Mouse (Mus musculus): ENCODE measurements around the gene Gm11011.
"Not testable (repeated sequence)": the region's sequence is repeated elsewhere in the genome, so short reads cannot be mapped to it uniquely, and the experiment has no call there.

Gene Gm11011

GRCm38 (mm10) chr2:169587645-169588044 is at the start of gene Gm11011:
Gm11011 (minus strand) TSS chr2:169587745.
- not testable (repeated sequence) for DNase-seq

GRCm38 (mm10) chr2:169636414-169636813 is 48.9 kb upstream of the Gm11011 start:
- no peak for DNase-seq

- no peak for DNase-seq
Observed at GRCm38 (mm10) chr2:169635428-169635827, 47.9 kb upstream of the Gm11011 start.

- DNase-seq, result no peak
Observed at GRCm38 (mm10) chr2:169634619-169635382, 47.3 kb upstream of the Gm11011 start.

- DNase-seq, result no peak
Observed at GRCm38 (mm10) chr2:169633491-169634289, 46.1 kb upstream of the Gm11011 start.

- peak; percentile 55 for DNase-seq
Observed at GRCm38 (mm10) chr2:169632338-169633151, 45.0 kb upstream of the Gm11011 start, which contains the start of gene Tshz2. Tshz2 (plus strand) TSS chr2:169633013.

- no peak for DNase-seq
Observed at GRCm38 (mm10) chr2:169630070-169630469, 42.5 kb upstream of the Gm11011 start.

GRCm38 (mm10) chr2:169621201-169621710 is 33.7 kb upstream of the Gm11011 start:
- DNase-seq, result no peak

GRCm38 (mm10) chr2:169615998-169616397 is 28.5 kb upstream of the Gm11011 start:
- no peak for DNase-seq

- no peak for DNase-seq
Observed at GRCm38 (mm10) chr2:169614683-169615082, 27.1 kb upstream of the Gm11011 start.

- no peak for DNase-seq
Observed at GRCm38 (mm10) chr2:169611557-169611956, 24.0 kb upstream of the Gm11011 start.

GRCm38 (mm10) chr2:169610882-169611281 is 23.3 kb upstream of the Gm11011 start:
- DNase-seq, result no peak

GRCm38 (mm10) chr2:169609956-169610355 is 22.4 kb upstream of the Gm11011 start:
- peak; percentile 23 for DNase-seq

- peak; percentile 46 for DNase-seq
Observed at GRCm38 (mm10) chr2:169607787-169608186, 20.2 kb upstream of the Gm11011 start.

GRCm38 (mm10) chr2:169606901-169607678 is 19.5 kb upstream of the Gm11011 start:
- DNase-seq, result no peak

GRCm38 (mm10) chr2:169600163-169600562 is 12.6 kb upstream of the Gm11011 start:
- no peak for DNase-seq

- no peak for DNase-seq
Observed at GRCm38 (mm10) chr2:169599591-169599990, 12.0 kb upstream of the Gm11011 start.

GRCm38 (mm10) chr2:169597971-169598370 is 10.4 kb upstream of the Gm11011 start:
- no peak for DNase-seq

- DNase-seq, result no peak
Observed at GRCm38 (mm10) chr2:169597357-169597756, 9.8 kb upstream of the Gm11011 start.

- DNase-seq, result no peak
Observed at GRCm38 (mm10) chr2:169593742-169594141, 6.2 kb upstream of the Gm11011 start.

- no peak for DNase-seq
Observed at GRCm38 (mm10) chr2:169590412-169590811, 2.9 kb upstream of the Gm11011 start.

- no peak for DNase-seq
Observed at GRCm38 (mm10) chr2:169589697-169590096, 2.2 kb upstream of the Gm11011 start.
